Mouse (Mus musculus) limb, embryonic 14.5 days (tissue): ENCODE data around the gene Qser1. TPM values are rescaled to one million over a fixed set of nuclear protein-coding genes. Genes with fewer than 3 reads are reported as not detected.

Experiments used
- ATAC-seq: fragments of 200-750 bp; cut with Nextera tagmentation; 2 replicates; pipeline ENCODE4 v1.8.0; 2017; ENCODE audit warnings: low read depth, moderate number of reproducible peaks, moderate TSS enrichment; ENCODE audit not compliant: low FRiP score
- DNase-seq: peaks from one replicate; pipeline ENCODE4 v3.0.0-alpha.2; 2015; ENCODE audit warnings: low spot score
- H3K27ac ChIP-seq: fragments of 300-500 bp; sonication (generic); replicated peaks from 2 replicates; pipeline ENCODE4 v1.5.1; 2014; ENCODE audit warnings: low read depth, mild to moderate bottlenecking, low read length, moderate library complexity, mixed read lengths
- H3K27me3 ChIP-seq: fragments of 300-500 bp; sonication (generic); 2 replicates; pipeline ENCODE4 v1.6.1; 2014; ENCODE audit warnings: low read length, mixed read lengths; ENCODE audit not compliant: control insufficient read depth, insufficient read depth
- H3K36me3 ChIP-seq: fragments of 300-500 bp; sonication (generic); 2 replicates; pipeline ENCODE4 v1.6.1; 2014; ENCODE audit warnings: mild to moderate bottlenecking, low read length, moderate library complexity, mixed read lengths; ENCODE audit not compliant: control insufficient read depth, insufficient read depth
- H3K4me1 ChIP-seq: fragments of 300-500 bp; sonication (generic); 2 replicates; pipeline ENCODE4 v1.6.1; 2014; ENCODE audit warnings: antibody characterized with exemption, low read length, mixed read lengths; ENCODE audit not compliant: control insufficient read depth, insufficient read depth
- H3K4me2 ChIP-seq: fragments of 300-500 bp; sonication (generic); replicated peaks from 2 replicates; pipeline ENCODE4 v1.6.1; 2014; ENCODE audit warnings: low read depth, mild to moderate bottlenecking, low read length, moderate library complexity; ENCODE audit not compliant: severe bottlenecking
- H3K4me3 ChIP-seq: fragments of 300-500 bp; sonication (generic); replicated peaks from 2 replicates; pipeline ENCODE4 v1.5.1; 2014; ENCODE audit warnings: low read length
- H3K9ac ChIP-seq: fragments of 300-500 bp; sonication (generic); 2 replicates; pipeline ENCODE4 v1.6.1; 2014; ENCODE audit warnings: mild to moderate bottlenecking, low read depth, low read length, moderate library complexity; ENCODE audit not compliant: severe bottlenecking
- H3K9me3 ChIP-seq: fragments of 300-500 bp; sonication (generic); 2 replicates; pipeline ENCODE4 v1.6.1; 2016; ENCODE audit warnings: low read length; ENCODE audit not compliant: control insufficient read depth
- POLR2A ChIP-seq: fragments of 200-500 bp; IDR thresholded peaks from 2 replicates; pipeline ENCODE4 v1.8.0; 2012; ENCODE audit warnings: inconsistent platforms, mild to moderate bottlenecking, moderate library complexity, borderline replicate concordance; ENCODE audit not compliant: insufficient read depth, insufficient read length; ENCODE audit errors: extremely low read depth
- WGBS: fragments of 180-500 bp; shearing (Covaris S2); extraction: QIAGEN DNeasy Blood & Tissue Kit; methylation state at CpG from one replicate; pipeline ENCODE4 v1.1.7; 2014; 5-methylcytosine and 5-hydroxymethylcytosine counted together
- polyA plus RNA-seq, 2 experiments: library from polyadenylated mRNA; depleted of rRNA in 1 of 2; stranded (reverse) in 1 of 2; unstranded in 1 of 2; fragments of >200 nt; fragmentation: Nextera tagmentation in 1 of 2; extraction: Ambion mirVana in 1 of 2; gene quantifications; 2 replicates each; pipeline versions ENCODE4 v1.2.1 to v1.2.3; 2012 to 2014

Qser1 gene
- polyA plus RNA-seq, 2 experiments = 16.8 to 19.1 TPM

DNA sequence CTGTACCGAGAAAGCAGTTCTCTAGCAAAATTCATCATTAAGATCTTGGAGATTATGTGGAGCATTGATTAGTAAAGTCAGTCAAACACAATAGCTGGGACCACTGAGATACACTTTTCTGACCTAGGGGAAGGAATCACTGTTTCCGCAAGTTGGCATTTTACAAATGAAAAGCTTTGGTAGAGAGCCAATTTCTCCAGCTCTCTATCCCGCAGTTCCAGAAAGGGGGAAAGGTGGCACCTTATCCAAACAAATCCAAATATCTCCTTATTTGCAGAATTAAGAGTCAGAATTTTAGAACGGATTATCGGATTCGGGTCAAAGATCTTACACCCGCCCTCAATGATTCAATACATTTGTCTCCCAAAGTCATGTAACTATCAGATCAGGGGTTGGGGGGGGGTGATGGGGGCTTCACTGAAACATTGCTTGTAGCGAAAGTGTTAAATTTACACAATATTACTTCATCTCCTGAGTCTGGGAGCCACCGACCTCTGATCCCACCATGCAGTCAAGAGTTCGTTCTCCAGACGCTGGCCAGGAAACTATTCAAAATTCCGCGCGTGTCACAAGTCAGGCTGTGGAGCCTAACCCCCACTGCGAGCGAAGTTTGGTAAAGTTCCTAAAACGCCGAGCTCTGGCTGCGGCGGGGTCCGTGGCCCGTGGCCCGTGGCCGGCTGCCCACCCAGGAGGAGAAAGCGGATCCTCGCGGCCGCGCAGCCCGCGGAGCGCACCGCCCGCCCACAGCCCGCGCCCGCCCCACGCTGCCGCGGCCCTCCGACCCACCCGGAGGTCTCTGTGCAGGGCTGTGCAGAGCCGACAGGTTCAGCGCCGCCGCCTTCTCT is 74.4 kb downstream of the Qser1 start:
- no peak overlapping the region for H3K27ac ChIP-seq
- WGBS = 6% methylated on average over 37 of the region's 46 CpGs
- DNase-seq = no peak
- peak overlapping the region; percentile 92 for H3K4me2 ChIP-seq
- H3K4me1 ChIP-seq = peaks cover 5% of the 10 kb centered on the region
- ATAC-seq = no peak; the same call in 1 of the 2 replicates
- H3K36me3 ChIP-seq = no peaks in the 10 kb centered on the region
- TF ChIP-seq POLR2A = 0 out of 2 replicates have a peak, but pooled peaks have one; percentile 10
- H3K4me3 ChIP-seq = peak overlapping the region; percentile 71
- peak overlapping the region; percentile 74 for H3K9ac ChIP-seq
- peaks cover 7% of the 10 kb centered on the region for H3K27me3 ChIP-seq
- no peaks in the 10 kb centered on the region for H3K9me3 ChIP-seq

DNA sequence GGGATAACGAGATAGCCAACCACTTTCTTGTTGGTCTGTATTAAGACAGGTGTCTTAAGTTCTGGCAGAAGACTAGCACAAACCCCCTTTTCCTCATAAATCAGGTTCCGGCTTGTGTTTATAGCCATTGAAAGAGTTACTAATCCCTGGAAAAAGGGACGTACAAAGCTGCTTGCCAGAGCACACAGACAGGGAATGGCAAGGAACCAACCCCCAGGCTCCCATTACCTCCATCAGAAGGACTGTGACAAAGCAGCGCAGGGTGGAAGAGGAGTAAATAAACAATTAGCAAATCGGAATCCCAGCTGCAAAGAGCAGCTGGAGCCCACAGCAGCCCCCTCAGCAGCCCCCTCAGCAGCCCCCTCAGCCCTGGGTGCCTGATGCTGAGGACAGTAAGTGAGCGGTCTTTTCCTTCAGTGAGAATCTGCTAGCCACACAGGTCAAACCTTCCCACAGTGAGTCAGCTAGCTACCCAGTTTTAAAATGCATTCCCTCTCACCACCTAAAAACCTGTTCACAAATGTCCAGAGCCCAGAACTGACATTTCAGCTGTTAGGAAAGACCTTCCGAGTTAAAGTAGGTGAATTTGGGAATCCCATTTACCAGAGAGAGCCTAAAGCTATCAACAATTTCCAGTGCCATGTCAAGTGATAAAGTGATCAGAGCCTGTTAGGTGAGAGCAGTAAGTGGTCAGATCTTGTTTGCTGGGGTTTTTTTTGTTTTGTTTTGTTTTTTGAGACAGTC is 75.4 kb downstream of the Qser1 start:
- 23% methylated on average over 7 of the region's 7 CpGs for WGBS
- Histone ChIP-seq H3K4me1 (peaks cover 5% of the 10 kb centered on the region), H3K4me3 (no peak overlapping the region), H3K9me3 (no peaks in the 10 kb centered on the region), H3K9ac (no peak overlapping the region), H3K27me3 (peaks cover 7% of the 10 kb centered on the region), H3K4me2 (no peak overlapping the region), H3K36me3 (no peaks in the 10 kb centered on the region), H3K27ac (no peak overlapping the region)
- ATAC-seq (no peak), DNase-seq (no peak)
- no peak for TF ChIP-seq POLR2A

DNA sequence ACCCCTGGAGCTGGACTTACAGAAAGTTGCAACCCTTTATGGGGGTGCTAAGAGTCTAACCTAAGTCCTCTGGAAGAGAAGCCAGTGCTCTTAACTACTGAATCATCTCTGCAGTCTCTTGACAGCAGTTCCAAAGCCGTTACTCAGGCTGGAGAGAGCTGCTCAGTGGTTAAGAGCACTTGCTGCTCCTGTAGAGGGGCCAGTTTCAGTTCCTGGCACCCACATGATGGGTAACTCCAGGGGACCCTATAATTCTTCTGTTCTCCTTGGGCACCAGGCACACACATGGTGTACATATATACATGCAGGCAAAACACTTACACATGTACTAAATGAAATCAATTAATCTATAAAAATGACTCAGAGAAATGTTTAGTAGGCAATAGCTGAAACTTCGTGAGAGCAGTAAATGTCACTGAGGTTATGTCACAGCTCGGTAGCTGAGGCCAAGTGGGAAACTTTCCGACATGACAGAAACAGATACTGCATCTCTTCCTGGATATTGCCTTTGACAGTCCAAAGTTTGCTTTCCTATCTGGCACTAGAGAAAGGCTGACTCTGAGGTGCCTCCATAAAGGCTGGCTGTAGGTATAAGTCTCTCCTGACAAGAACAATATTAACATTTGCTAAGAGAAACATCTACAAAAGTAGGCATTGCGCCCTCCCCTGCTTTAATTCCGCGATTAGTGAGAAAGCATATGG is 76.2 kb downstream of the Qser1 start:
- H3K9me3 ChIP-seq = no peaks in the 10 kb centered on the region
- H3K4me2 ChIP-seq = no peak overlapping the region
- H3K4me1 ChIP-seq = peaks cover 5% of the 10 kb centered on the region
- no peaks in the 10 kb centered on the region for H3K36me3 ChIP-seq
- H3K27ac ChIP-seq = no peak overlapping the region
- DNase-seq (no peak), ATAC-seq (no peak)
- no peak overlapping the region for H3K9ac ChIP-seq
- peaks cover 7% of the 10 kb centered on the region for H3K27me3 ChIP-seq
- no peak overlapping the region for H3K4me3 ChIP-seq
- 50% methylated on average over 7 of the region's 7 CpGs for WGBS
- TF ChIP-seq POLR2A = no peak

GRCm38 (mm10) chr2:104739691-104740090 is 76.9 kb downstream of the Qser1 start:
- no peaks in the 10 kb centered on the region for H3K9me3 ChIP-seq
- no peak overlapping the region for H3K9ac ChIP-seq
- TF ChIP-seq POLR2A = no peak
- no peak overlapping the region for H3K27ac ChIP-seq
- H3K4me1 ChIP-seq = peaks cover 5% of the 10 kb centered on the region
- peaks cover 7% of the 10 kb centered on the region for H3K27me3 ChIP-seq
- H3K4me3 ChIP-seq = no peak overlapping the region
- ATAC-seq (no peak), DNase-seq (no peak)
- 95% methylated on average over 2 of the region's 2 CpGs for WGBS
- H3K4me2 ChIP-seq = no peak overlapping the region
- no peaks in the 10 kb centered on the region for H3K36me3 ChIP-seq

GRCm38 (mm10) chr2:104736241-104736640 is 80.3 kb downstream of the Qser1 start:
- H3K9me3 ChIP-seq = no peaks in the 10 kb centered on the region
- DNase-seq (no peak), ATAC-seq (no peak)
- no peak overlapping the region for H3K4me2 ChIP-seq
- no peaks in the 10 kb centered on the region for H3K4me1 ChIP-seq
- H3K9ac ChIP-seq = no peak overlapping the region
- no peaks in the 10 kb centered on the region for H3K36me3 ChIP-seq
- no peak overlapping the region for H3K27ac ChIP-seq
- no peak overlapping the region for H3K4me3 ChIP-seq
- TF ChIP-seq POLR2A = no peak
- H3K27me3 ChIP-seq = no peaks in the 10 kb centered on the region
- WGBS = 51% methylated on average over 7 of the region's 7 CpGs
